Mouse (Mus musculus): Measurements from ENCODE around the gene Clcn7.

The Clcn7 gene

GRCm38 (mm10) chr17:25211705-25212104 lies 78.5 kb downstream of the Clcn7 start:
- ATAC-seq (ENCODE audit: low TSS enrichment): peak; percentile 90; the same call in 1 of the 2 replicates

Data from frontal cortex, adult (tissue).